Mouse (Mus musculus): ENCODE data around the gene Rlbp1. TPM values are rescaled to one million over a fixed set of nuclear protein-coding genes. Genes with fewer than 3 reads are reported as not detected.

Gene Rlbp1
- polyA plus RNA-seq, 1 experiment = 0.04 TPM

- TF ChIP-seq CTCF (IDR thresholded peaks at IDR 0.05; ENCODE audit: control insufficient read depth, insufficient read depth, insufficient read length) (peak; percentile 11), CEBPB (IDR thresholded peaks at IDR 0.05; ENCODE audit: low read depth) (no peak), MYOD1 (IDR thresholded peaks at IDR 0.05; ENCODE audit: control insufficient read depth, insufficient read length, low read depth) (no peak)
- Histone ChIP-seq H3K79me3 (ENCODE audit: low read depth) (peaks cover 2% of the 10 kb centered on the region), H3K36me3 (ENCODE audit: control insufficient read depth, insufficient read depth) (peaks cover 59% of the 10 kb centered on the region), H3K27me3 (ENCODE audit: control insufficient read depth, insufficient read depth, insufficient read length) (no peaks in the 10 kb centered on the region), H3K4me3 (ENCODE audit: insufficient read depth, poor library complexity, severe bottlenecking) (no peak overlapping the region), H3ac (ENCODE audit: control insufficient read depth, insufficient read length, low read depth) (no peak overlapping the region), H3K79me2 (ENCODE audit: control insufficient read depth, insufficient read depth) (peaks cover 5% of the 10 kb centered on the region)
Observed at GRCm38 (mm10) chr7:79349738-79350386, 37.0 kb downstream of the Rlbp1 start.

GRCm38 (mm10) chr7:79348816-79349215, 38.0 kb downstream of the Rlbp1 start:
- Histone ChIP-seq H3K36me3 (ENCODE audit: control insufficient read depth, insufficient read depth) (peaks cover 60% of the 10 kb centered on the region), H3K27me3 (ENCODE audit: control insufficient read depth, insufficient read depth, insufficient read length) (no peaks in the 10 kb centered on the region), H3K4me3 (ENCODE audit: insufficient read depth, poor library complexity, severe bottlenecking) (no peak overlapping the region), H3ac (ENCODE audit: control insufficient read depth, insufficient read length, low read depth) (no peak overlapping the region), H3K79me2 (ENCODE audit: control insufficient read depth, insufficient read depth) (peaks cover 15% of the 10 kb centered on the region), H3K79me3 (ENCODE audit: low read depth) (peaks cover 3% of the 10 kb centered on the region)
- no peak for TF ChIP-seq MYOD1 (IDR thresholded peaks at IDR 0.05; ENCODE audit: control insufficient read depth, insufficient read length, low read depth)
- TF ChIP-seq MAX (IDR thresholded peaks at IDR 0.05) = no peak
- TF ChIP-seq CEBPB (IDR thresholded peaks at IDR 0.05; ENCODE audit: low read depth) = no peak
- no peak for TF ChIP-seq MYOG (IDR thresholded peaks at IDR 0.05; ENCODE audit: control insufficient read depth, extremely low read depth, insufficient read length)
- TF ChIP-seq FOSL1 (IDR thresholded peaks at IDR 0.05; ENCODE audit: insufficient read depth, low read length, poor library complexity, severe bottlenecking) = no peak
- TF ChIP-seq USF1 (IDR thresholded peaks at IDR 0.05; ENCODE audit: low read depth) = no peak
- no peak for TF ChIP-seq CTCF (IDR thresholded peaks at IDR 0.05; ENCODE audit: control insufficient read depth, insufficient read depth, insufficient read length)

GRCm38 (mm10) chr7:79347108-79347813, 39.6 kb downstream of the Rlbp1 start:
- Histone ChIP-seq H3K27me3 (ENCODE audit: control insufficient read depth, insufficient read depth, insufficient read length) (no peaks in the 10 kb centered on the region), H3K79me3 (ENCODE audit: low read depth) (peaks cover 6% of the 10 kb centered on the region), H3K79me2 (ENCODE audit: control insufficient read depth, insufficient read depth) (peaks cover 28% of the 10 kb centered on the region), H3K36me3 (ENCODE audit: control insufficient read depth, insufficient read depth) (peaks cover 54% of the 10 kb centered on the region), H3ac (ENCODE audit: control insufficient read depth, insufficient read length, low read depth) (no peak overlapping the region), H3K4me3 (ENCODE audit: insufficient read depth, poor library complexity, severe bottlenecking) (no peak overlapping the region)
- TF ChIP-seq USF1 (IDR thresholded peaks at IDR 0.05; ENCODE audit: low read depth) (no peak), MAX (IDR thresholded peaks at IDR 0.05) (no peak), MYOD1 (IDR thresholded peaks at IDR 0.05; ENCODE audit: control insufficient read depth, insufficient read length, low read depth) (no peak)

GRCm38 (mm10) chr7:79346555-79347075, 40.2 kb downstream of the Rlbp1 start:
- H3K36me3 ChIP-seq (ENCODE audit: control insufficient read depth, insufficient read depth) = peaks cover 48% of the 10 kb centered on the region
- H3K79me2 ChIP-seq (ENCODE audit: control insufficient read depth, insufficient read depth) = peaks cover 28% of the 10 kb centered on the region
- TF ChIP-seq CTCF (IDR thresholded peaks at IDR 0.05; ENCODE audit: control insufficient read depth, insufficient read depth, insufficient read length) (no peak), USF1 (IDR thresholded peaks at IDR 0.05; ENCODE audit: low read depth) (no peak), MYOG (IDR thresholded peaks at IDR 0.05; ENCODE audit: control insufficient read depth, extremely low read depth, insufficient read length) (no peak), FOSL1 (IDR thresholded peaks at IDR 0.05; ENCODE audit: insufficient read depth, low read length, poor library complexity, severe bottlenecking) (no peak), CEBPB (IDR thresholded peaks at IDR 0.05; ENCODE audit: low read depth) (no peak), MYOD1 (IDR thresholded peaks at IDR 0.05; ENCODE audit: control insufficient read depth, insufficient read length, low read depth) (no peak), MAX (IDR thresholded peaks at IDR 0.05) (no peak)
- H3ac ChIP-seq (ENCODE audit: control insufficient read depth, insufficient read length, low read depth) = no peak overlapping the region
- no peaks in the 10 kb centered on the region for H3K27me3 ChIP-seq (ENCODE audit: control insufficient read depth, insufficient read depth, insufficient read length)
- H3K79me3 ChIP-seq (ENCODE audit: low read depth) = peaks cover 6% of the 10 kb centered on the region
- no peak overlapping the region for H3K4me3 ChIP-seq (ENCODE audit: insufficient read depth, poor library complexity, severe bottlenecking)

GRCm38 (mm10) chr7:79345902-79346301, 40.9 kb downstream of the Rlbp1 start:
- Histone ChIP-seq H3ac (ENCODE audit: control insufficient read depth, insufficient read length, low read depth) (no peak overlapping the region), H3K36me3 (ENCODE audit: control insufficient read depth, insufficient read depth) (peaks cover 46% of the 10 kb centered on the region), H3K27me3 (ENCODE audit: control insufficient read depth, insufficient read depth, insufficient read length) (no peaks in the 10 kb centered on the region), H3K79me3 (ENCODE audit: low read depth) (peaks cover 6% of the 10 kb centered on the region), H3K4me3 (ENCODE audit: insufficient read depth, poor library complexity, severe bottlenecking) (no peak overlapping the region), H3K79me2 (ENCODE audit: control insufficient read depth, insufficient read depth) (peaks cover 28% of the 10 kb centered on the region)
- no peak for TF ChIP-seq MYOD1 (IDR thresholded peaks at IDR 0.05; ENCODE audit: control insufficient read depth, insufficient read length, low read depth)
- TF ChIP-seq CTCF (IDR thresholded peaks at IDR 0.05; ENCODE audit: control insufficient read depth, insufficient read depth, insufficient read length) = peak; percentile 11
- TF ChIP-seq MYOG (IDR thresholded peaks at IDR 0.05; ENCODE audit: control insufficient read depth, extremely low read depth, insufficient read length) = no peak
- TF ChIP-seq USF1 (IDR thresholded peaks at IDR 0.05; ENCODE audit: low read depth) = no peak
- TF ChIP-seq MAX (IDR thresholded peaks at IDR 0.05) = no peak
- TF ChIP-seq CEBPB (IDR thresholded peaks at IDR 0.05; ENCODE audit: low read depth) = no peak
